Mouse (Mus musculus): Measurements from ENCODE around the gene Ctnnal1. TPM values are rescaled to one million over a fixed set of nuclear protein-coding genes. Genes with fewer than 3 reads are reported as not detected.
"Not testable (repeated sequence)": the region's sequence is repeated elsewhere in the genome, so short reads cannot be mapped to it uniquely, and the experiment has no call there.

Gene Ctnnal1
- total RNA-seq (2014; fragmentation: Nextera tagmentation) (5.9 and 6.1 TPM in 2 replicates), total RNA-seq (2017) (2.0 TPM in 2 replicates)

DNA sequence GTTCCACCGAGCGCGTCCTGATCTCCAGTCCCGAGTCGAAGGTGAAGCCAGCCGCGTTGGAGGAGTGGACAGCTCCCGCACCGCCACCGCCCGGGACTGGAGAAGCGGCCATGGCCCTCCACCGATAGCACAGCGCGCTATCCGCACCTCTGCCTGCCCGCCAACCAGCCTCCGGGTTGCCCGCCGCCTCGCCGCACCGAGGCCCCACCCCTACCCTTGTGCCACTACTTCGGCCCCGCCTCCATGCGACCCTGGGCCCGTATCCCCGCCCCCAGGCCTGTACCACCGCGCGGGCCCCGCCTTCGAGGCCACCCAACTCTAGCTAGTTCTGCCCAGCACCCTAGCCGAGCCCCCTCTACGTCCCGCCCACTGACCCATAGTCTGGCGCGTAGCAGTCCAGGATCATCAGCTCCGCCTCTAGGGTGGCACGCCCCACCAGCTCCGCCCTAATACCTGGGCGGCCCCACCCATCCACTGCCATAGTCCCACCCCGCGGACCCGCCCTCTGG lies at the start of gene Ctnnal1:
Gene Ctnnal1 (minus strand): TSS at position 186 of the 509 bp plus-strand sequence.
- ATAC-seq (replicated peaks; ENCODE audit: poor library complexity, severe bottlenecking), result peak; percentile 97

DNA sequence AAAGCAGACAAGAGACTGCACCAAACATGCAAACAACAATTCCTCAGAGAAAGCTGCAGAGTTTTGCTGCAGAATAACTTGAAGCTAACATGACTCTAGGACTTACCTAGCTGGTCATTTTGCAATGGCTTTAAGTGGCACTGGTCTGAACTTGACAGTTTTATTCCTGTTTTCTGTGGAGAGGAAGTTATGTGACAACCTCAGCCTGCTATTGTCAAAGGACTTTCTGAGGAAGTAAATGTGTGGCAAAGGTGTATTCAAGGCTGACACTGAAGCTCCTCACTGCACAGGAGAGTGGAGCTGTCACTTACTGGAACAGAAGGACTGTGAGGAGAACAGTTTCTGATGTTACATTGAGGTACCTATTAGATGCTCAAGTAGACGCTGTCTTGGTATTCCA lies 49.8 kb upstream of the Ctnnal1 start:
- ATAC-seq (replicated peaks; ENCODE audit: poor library complexity, severe bottlenecking), result peak; percentile 17; the same call in 1 of the 2 replicates

DNA sequence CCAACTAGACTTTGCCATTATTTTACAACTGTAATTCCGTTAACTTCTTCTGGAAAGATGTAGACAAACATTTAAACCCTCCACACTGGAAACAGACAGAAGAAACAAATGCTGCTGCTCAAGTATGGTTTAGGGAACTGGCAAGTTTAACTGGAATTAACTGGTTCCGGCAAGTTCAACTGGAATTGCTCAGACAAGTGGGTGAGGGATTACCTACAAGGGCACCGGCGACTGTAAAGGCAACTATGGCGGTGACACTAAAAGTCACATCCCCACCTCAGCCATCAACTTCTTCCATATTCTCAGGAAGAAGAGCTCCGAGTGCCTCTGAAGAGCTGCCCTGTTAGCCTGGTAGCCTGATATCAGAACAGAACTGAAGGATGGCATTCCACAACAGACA lies 49.4 kb upstream of the Ctnnal1 start:
- no peak for ATAC-seq (replicated peaks; ENCODE audit: poor library complexity, severe bottlenecking)

DNA sequence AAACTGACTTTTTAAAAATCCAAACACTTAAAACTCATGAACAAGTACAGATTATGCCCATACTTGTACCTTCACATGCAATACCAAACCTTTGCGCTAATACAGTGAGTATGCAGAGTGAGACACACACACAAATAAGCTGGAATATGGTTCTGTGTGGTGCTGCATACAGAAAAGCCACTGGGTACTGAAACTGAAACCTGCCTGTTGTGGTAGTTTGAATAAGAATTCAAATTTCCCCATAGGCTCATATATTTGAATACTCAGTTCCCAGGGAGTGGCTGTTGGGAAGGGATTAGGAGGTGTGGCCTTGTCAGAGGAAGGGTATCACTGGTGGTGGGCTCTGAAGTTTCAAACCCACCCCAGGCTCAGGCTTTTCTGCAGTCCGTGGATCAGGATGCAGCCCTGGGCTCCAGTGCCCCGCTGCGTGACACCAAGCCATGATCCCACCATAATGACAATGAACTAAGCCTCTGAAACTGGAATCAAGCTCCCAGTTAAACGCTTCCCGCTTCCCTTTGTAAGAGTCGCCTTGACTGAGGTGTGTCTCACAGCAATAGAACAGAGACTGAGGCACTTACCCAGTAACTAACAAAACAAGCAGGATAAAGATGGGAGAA lies 47.5 kb upstream of the Ctnnal1 start:
- no peak for ATAC-seq (replicated peaks; ENCODE audit: poor library complexity, severe bottlenecking)

GRCm38 (mm10) chr4:56909568-56909967 lies 44.6 kb upstream of the Ctnnal1 start:
- ATAC-seq (replicated peaks; ENCODE audit: poor library complexity, severe bottlenecking), result no peak

DNA sequence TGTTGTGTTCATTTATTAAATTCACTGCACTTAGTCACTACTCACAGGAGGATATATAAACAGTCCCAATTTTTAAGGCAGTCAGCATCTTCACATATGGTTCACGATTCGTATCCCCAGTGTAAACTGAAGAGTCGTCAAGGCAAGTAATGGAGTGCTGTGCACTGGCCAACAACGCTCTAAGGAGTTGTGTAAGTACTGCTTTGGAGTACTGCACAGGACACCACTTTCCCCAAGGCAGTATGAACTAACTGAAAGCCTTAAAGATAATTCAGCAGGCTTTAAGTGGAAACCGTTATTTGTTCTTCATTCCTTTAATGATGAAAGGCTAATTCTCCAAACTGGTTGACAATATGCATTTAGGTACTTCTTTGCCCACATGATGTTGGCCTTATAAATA lies 42.7 kb upstream of the Ctnnal1 start:
- no peak for ATAC-seq (replicated peaks; ENCODE audit: poor library complexity, severe bottlenecking)

DNA sequence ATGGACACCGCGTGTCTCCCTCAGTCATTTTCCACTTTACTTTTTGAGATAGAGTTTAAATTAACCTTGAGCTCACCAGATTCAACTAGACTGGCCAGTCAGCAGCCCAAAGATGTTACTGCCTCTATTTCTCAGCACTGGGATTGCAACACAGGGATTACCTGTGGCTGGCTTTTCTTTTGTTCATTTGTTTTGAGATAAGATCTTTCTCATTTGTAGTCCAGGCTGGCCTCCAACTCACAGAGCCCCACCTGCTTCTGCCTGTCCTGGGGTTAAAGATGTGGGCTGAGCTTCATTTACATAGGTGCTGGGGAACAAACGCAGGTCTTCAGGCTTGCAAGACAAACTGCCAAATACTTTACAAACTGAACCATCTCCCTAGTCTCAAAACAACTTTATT lies 41.9 kb upstream of the Ctnnal1 start:
- no peak for ATAC-seq (replicated peaks; ENCODE audit: poor library complexity, severe bottlenecking)

- peak; percentile 63 for ATAC-seq (replicated peaks; ENCODE audit: poor library complexity, severe bottlenecking)
Observed at GRCm38 (mm10) chr4:56905507-56905906, 40.5 kb upstream of the Ctnnal1 start.

GRCm38 (mm10) chr4:56901671-56902070 lies 36.7 kb upstream of the Ctnnal1 start:
- no peak for ATAC-seq (replicated peaks; ENCODE audit: poor library complexity, severe bottlenecking)

GRCm38 (mm10) chr4:56899216-56899615 lies 34.2 kb upstream of the Ctnnal1 start:
- no peak for ATAC-seq (replicated peaks; ENCODE audit: poor library complexity, severe bottlenecking)

DNA sequence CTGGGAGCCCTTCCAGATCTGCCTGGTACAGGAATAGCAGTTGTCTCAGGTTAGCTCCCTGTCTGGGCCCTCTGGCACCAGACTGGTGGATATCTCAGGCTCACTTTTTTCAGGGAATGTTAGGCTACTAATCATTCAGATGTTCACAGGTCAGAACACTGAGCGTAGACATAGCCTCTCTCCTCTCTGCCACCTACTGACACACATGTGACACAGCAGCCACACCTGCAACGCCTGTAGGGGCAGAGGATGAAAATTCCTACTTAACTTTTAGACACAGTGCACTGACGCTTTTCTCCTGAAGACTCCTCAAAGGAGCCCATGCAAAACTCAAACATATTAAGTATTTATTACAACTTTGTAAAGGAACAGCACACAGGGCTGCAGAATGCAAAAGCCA lies 32.5 kb upstream of the Ctnnal1 start:
- no peak for ATAC-seq (replicated peaks; ENCODE audit: poor library complexity, severe bottlenecking)

DNA sequence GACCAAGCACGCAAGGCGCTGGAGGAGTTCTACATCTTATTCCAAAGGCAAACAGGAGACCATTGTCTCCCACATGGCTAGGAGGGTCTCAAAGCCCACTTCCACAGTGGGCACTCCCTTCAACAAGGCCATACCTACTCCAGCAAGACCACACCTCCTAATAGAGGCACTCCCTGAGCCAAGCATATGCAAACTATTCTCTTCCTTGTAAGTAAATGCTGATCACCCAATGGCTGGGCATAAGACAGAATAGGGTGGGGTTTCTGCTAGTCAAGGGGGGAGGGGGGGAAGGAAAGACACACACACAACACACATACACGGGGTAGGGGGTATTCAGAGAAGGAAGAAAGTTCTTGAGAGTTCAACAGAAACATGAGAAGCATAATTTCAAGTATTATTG lies 29.2 kb upstream of the Ctnnal1 start:
- no peak for ATAC-seq (replicated peaks; ENCODE audit: poor library complexity, severe bottlenecking)

GRCm38 (mm10) chr4:56892501-56893115 lies 27.6 kb upstream of the Ctnnal1 start:
- ATAC-seq (replicated peaks; ENCODE audit: poor library complexity, severe bottlenecking), result peak; percentile 87

DNA sequence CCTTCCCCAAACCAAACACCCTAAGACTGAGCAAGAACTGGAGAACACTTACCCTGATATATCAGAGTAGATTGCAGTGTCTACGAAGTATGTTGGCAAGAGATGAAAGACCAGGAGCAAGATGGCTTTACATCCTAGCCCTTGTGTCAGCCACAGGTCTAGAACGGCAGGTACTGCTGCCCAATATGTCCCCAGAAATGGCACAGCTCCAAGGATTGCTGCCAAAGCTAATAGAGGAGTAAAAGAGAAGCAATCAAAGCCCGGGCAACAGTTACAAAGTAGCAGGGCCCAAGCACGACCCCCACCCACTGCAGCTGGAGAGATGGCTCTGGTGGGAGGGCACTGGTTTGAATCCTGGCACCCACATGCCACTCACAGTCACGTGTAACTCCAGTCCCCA lies 23.5 kb upstream of the Ctnnal1 start:
- ATAC-seq (replicated peaks; ENCODE audit: poor library complexity, severe bottlenecking), result no peak

DNA sequence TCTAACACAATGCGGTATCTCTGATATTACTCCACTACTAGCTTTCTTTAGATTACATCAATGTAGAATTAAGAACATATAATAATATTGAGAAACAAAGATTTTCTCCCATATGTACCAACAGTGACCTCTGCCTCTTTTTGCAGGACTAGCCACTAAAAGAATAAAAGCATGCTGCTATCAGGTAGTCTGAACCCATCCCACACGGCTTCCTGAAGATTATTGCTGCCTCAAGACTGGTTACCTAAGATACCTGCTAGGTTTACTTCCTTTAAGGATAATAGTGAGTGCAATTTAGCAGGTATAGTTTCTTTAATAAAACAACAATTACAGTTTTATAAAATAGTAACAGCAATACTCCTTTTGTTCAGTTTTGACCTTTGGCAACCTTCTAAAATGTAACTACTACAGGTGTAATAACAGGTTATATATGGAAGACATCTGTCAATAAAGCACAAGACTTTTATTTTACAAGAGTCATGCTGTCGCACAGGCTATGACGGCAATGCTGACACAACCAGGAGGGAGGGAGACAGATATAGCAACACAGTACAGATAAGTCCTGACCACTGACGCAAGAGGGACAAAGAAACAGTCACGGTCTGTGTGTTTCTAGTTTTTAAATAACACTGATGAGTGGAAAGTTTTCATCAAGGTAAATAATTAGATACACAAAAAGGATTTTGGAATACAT lies 21.4 kb upstream of the Ctnnal1 start:
- no peak for ATAC-seq (replicated peaks; ENCODE audit: poor library complexity, severe bottlenecking)

DNA sequence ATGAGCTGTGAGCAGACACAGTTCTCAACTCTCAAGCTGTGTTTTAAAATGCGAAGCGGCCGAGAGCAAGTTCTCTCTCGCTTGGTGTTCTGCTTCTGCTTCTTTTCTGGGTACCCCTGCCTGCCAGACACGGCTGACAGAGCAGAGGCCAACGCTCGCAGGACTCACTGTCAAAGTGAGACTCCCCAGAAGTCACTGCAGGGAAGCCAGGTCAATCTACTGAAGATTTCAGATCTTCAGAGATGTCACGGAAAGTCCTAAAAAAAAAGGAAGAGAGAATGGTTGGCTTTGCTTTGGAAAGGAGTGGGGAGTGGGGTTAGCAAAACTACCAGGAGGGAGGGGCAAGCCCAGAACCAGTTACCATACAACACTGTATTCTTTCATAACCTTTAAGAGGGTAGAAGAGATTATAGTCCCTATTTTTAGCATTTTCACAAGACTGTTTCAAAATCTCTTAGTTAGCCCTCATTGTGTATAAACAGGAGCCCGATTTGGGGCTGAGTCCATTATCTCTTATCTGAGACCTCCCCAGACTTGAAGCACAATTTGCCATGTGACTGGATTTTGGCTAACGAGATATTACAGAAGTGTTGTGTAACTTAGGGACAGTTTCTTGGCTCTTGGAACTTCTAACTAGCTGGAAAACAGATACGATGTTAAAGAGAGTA lies 15.2 kb upstream of the Ctnnal1 start:
- ATAC-seq (replicated peaks; ENCODE audit: poor library complexity, severe bottlenecking), result no peak

DNA sequence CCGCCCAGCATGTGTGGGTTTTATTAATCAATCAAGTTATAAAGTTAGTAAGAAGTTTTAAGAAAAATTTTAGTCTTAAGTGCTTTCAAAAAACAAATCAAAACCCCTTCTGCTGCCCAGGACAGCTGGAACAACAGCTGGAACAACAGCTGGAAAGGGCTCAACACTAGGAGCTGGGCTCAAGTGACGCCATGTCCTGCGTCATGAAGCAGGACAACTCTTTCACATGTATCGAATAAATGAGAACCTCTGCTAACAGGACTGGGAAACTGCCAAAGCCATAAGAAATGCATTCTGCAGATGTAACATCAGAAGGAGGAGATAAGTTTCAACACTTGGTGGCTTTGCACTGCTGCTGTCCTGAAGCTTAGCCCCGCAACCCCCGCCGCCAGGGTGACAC lies 14.0 kb upstream of the Ctnnal1 start:
- ATAC-seq (replicated peaks; ENCODE audit: poor library complexity, severe bottlenecking), result no peak

DNA sequence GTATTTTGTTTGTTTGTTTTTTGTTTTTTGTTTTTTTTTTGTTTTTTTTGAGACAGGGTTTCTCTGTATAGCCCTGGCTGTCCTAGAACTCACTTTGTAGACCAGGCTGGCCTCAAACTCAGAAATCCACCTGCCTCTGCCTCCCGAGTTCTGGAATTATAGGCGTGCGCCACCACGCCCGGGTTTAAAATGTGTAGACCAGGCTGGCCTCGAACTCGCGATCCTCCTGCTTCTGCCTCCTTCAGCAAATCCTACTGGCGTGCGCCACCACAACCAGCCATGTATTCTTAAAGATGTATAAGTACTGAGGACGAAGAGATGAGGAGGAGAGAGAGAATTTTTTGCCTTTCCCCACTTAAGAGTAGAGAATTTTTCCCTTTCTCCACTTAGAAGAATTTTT lies 5.6 kb upstream of the Ctnnal1 start:
- ATAC-seq (replicated peaks; ENCODE audit: poor library complexity, severe bottlenecking), result not testable (repeated sequence)

DNA sequence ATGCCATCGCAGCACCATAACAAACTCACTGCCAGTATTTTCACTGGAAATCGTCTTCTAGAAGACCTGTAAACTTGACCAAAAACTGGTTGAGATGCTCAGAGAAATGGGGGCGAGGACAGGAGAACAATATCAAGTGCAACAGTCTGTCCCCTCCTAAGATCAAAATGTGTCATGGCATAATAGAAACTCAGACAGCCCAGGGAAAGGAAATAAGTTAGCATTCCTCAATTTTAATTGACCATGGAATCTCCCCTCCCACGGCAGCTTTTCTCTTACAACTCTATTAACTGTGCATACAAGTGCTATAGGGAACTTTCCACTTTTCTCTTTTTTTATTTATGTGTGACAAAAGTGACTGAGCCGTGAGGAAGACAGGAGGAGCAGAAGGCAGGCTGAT lies 2.8 kb upstream of the Ctnnal1 start:
- ATAC-seq (replicated peaks; ENCODE audit: poor library complexity, severe bottlenecking), result no peak

DNA sequence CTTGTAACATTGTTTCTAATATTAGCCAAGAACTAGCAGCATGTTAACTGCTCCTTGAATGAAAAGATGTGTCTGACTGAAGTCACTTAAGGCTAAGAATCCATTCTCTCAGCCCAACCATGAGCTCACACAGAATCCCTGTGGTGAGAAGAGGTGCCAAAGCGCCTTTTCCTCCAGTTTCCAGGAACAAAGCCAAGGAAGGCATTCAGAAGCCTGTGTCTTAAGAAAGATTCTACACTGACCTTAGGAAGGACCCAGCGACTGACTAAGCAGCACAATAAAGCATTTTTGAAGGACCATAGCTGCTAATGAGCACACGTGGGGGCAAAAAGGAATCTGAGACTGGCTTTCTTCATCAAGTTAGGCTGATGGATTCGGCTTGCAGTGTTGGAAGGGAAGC lies 983 bp upstream of the Ctnnal1 start:
- ATAC-seq (replicated peaks; ENCODE audit: poor library complexity, severe bottlenecking), result no peak

- peak; percentile 33 for ATAC-seq (replicated peaks; ENCODE audit: poor library complexity, severe bottlenecking)
Observed at GRCm38 (mm10) chr4:56864417-56865001, 479 bp downstream of the Ctnnal1 start.

All from granulocyte monocyte progenitor cell, adult 5-6 weeks (primary cell).